Mouse (Mus musculus) bone marrow macrophage, adult 2 months (primary cell): Measurements from ENCODE around the gene Fgr.

Experiments
- CTCF ChIP-seq: IDR thresholded peaks from 2 replicates; pipeline ENCODE4 v1.5.1; 2012; ENCODE audit warnings: low read depth, mild to moderate bottlenecking, low read length, moderate library complexity
- POLR2A ChIP-seq: IDR thresholded peaks from 2 replicates; pipeline ENCODE4 v1.6.1; 2012; ENCODE audit warnings: mild to moderate bottlenecking, low read depth, low read length, borderline replicate concordance

GRCm38 (mm10) chr4:132973814-132974398 lies at the start of gene Fgr:
- no peak for TF ChIP-seq CTCF
- no peak for TF ChIP-seq POLR2A
